Mouse (Mus musculus): ENCODE results near the gene Vdac2. TPM values are rescaled to one million over a fixed set of nuclear protein-coding genes. Genes with fewer than 3 reads are reported as not detected.

The Vdac2 gene
- total and polyA plus RNA-seq, 3 experiments = 268 to 475 (median 461) TPM

GRCm38 (mm10) chr14:21843263-21843662, 18.2 kb downstream of the Vdac2 start:
- H3K4me1 ChIP-seq (ENCODE audit: control insufficient read depth in 1 of 2, insufficient read depth in 2 of 2) = peaks cover 0 to 34% of the 10 kb centered on the region in 2 experiments; a peak in 2 of 4 replicates
- peaks cover 66 to 87% of the 10 kb centered on the region in 2 experiments for H3K36me3 ChIP-seq (replicated peaks in 1 of 2; ENCODE audit: control insufficient read depth in 1 of 2, insufficient read depth in 1 of 2, low read length in 1 of 2)
- in situ Hi-C loops (cut with MboI; ENCODE audit: low pct_ligation_motif_present, low pct_unique_long_range_greater_than_20kb, low sequenced_read_pairs) (no loop called here), dilution Hi-C loops (cut with MboI; ENCODE audit: extremely low pct_ligation_motif_present, extremely low pct_unique_long_range_greater_than_20kb, low sequenced_read_pairs) (no loop called here)
- H3K79me2 ChIP-seq (replicated peaks; ENCODE audit: control insufficient read depth, extremely low read depth, insufficient read depth, poor library complexity, severe bottlenecking) = peaks cover 4% of the 10 kb centered on the region
- DNase-seq (ENCODE audit: extremely low read depth) = no peak
- no peak overlapping the region for H3K9ac ChIP-seq (ENCODE audit: insufficient read depth, low read depth)
- no peaks in the 10 kb centered on the region for H3K27me3 ChIP-seq (replicated peaks)
- no peak overlapping the region for H3K4me3 ChIP-seq (replicated peaks in 1 of 3; ENCODE audit: low read depth in 2 of 3, low read length in 2 of 3, poor library complexity in 1 of 3)
- no peak overlapping the region for H3K27ac ChIP-seq (ENCODE audit: insufficient read depth, low read depth)
- H3K4me2 ChIP-seq (ENCODE audit: insufficient read depth, low read depth, poor library complexity, severe bottlenecking) = no peak overlapping the region
- H3K9me3 ChIP-seq (replicated peaks; ENCODE audit: low read length) = no peaks in the 10 kb centered on the region
- TF ChIP-seq ZC3H11A (IDR thresholded peaks at IDR 0.05; ENCODE audit: low read depth, low read length) (no peak), NRF1 (IDR thresholded peaks at IDR 0.05; ENCODE audit: low read depth, low read length) (no peak), TBP (conservative IDR thresholded peaks at IDR 0.05; ENCODE audit: low read depth, low read length) (no peak), IRF4 (IDR thresholded peaks at IDR 0.05; ENCODE audit: low read depth, low read length) (no peak), SIN3A (IDR thresholded peaks at IDR 0.05; ENCODE audit: low read length) (no peak)

DNA sequence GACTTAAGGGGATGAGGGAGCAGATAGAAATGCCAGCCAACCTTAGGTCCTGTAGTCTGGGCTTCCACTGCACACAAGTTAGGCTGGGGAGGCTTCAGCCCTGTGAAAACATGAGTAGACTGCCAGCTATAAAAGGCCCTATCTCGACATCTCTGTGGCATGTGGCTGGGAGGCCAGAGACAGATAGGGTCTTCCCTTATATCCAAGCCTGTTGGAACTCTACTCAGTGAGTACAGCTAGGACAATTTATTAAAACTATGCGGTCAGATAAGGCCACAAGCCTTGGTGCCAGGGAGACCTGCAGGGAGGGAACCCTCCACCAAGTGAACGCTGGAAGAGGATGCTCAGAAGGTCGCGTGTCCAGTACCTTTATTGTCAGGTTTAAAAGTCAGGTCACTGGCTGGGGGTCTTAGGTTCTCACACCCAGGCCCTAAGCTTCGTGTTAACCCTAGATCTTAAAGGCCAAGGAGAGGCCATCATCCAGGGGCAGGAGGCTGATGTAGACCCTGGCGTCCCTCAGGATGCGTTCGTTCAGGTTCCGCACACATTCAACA, 21.9 kb downstream of the Vdac2 start:
- dilution Hi-C loops (cut with MboI; ENCODE audit: extremely low pct_ligation_motif_present, extremely low pct_unique_long_range_greater_than_20kb, low sequenced_read_pairs) = no loop called here
- H3K9ac ChIP-seq (ENCODE audit: insufficient read depth, low read depth) = no peak overlapping the region
- no peak for DNase-seq (ENCODE audit: extremely low read depth)
- in situ Hi-C loops (cut with MboI; ENCODE audit: low pct_ligation_motif_present, low pct_unique_long_range_greater_than_20kb, low sequenced_read_pairs) = no loop called here
- H3K4me1 ChIP-seq (ENCODE audit: control insufficient read depth in 1 of 2, insufficient read depth in 2 of 2) = peaks cover 0 to 39% of the 10 kb centered on the region in 2 experiments; a peak in 2 of 4 replicates
- peaks cover 41 to 67% of the 10 kb centered on the region in 2 experiments for H3K36me3 ChIP-seq (replicated peaks in 1 of 2; ENCODE audit: control insufficient read depth in 1 of 2, insufficient read depth in 1 of 2, low read length in 1 of 2)
- H3K4me2 ChIP-seq (ENCODE audit: insufficient read depth, low read depth, poor library complexity, severe bottlenecking) = no peak overlapping the region
- no peak overlapping the region for H3K27ac ChIP-seq (ENCODE audit: insufficient read depth, low read depth)
- H3K27me3 ChIP-seq (replicated peaks) = no peaks in the 10 kb centered on the region
- no peak overlapping the region for H3K4me3 ChIP-seq (replicated peaks in 1 of 3; ENCODE audit: low read depth in 2 of 3, low read length in 2 of 3, poor library complexity in 1 of 3)
- H3K9me3 ChIP-seq (replicated peaks; ENCODE audit: low read length) = no peaks in the 10 kb centered on the region
- TF ChIP-seq POLR2AphosphoS2 (IDR thresholded peaks at IDR 0.05; ENCODE audit: low read depth, low read length) = peak; percentile 64; the same call in 1 of the 2 replicates
- TF ChIP-seq POLR2A (IDR thresholded peaks at IDR 0.05; ENCODE audit: low read depth, low read length) = 0 out of 2 replicates have a peak, but pooled peaks have one; percentile 4
- no peak for TF ChIP-seq MAX (IDR thresholded peaks at IDR 0.05; ENCODE audit: low read length)
- 0 out of 2 replicates have a peak, but pooled peaks cover 4% of the 10 kb centered on the region for H3K79me2 ChIP-seq (replicated peaks; ENCODE audit: control insufficient read depth, extremely low read depth, insufficient read depth, poor library complexity, severe bottlenecking)

DNA sequence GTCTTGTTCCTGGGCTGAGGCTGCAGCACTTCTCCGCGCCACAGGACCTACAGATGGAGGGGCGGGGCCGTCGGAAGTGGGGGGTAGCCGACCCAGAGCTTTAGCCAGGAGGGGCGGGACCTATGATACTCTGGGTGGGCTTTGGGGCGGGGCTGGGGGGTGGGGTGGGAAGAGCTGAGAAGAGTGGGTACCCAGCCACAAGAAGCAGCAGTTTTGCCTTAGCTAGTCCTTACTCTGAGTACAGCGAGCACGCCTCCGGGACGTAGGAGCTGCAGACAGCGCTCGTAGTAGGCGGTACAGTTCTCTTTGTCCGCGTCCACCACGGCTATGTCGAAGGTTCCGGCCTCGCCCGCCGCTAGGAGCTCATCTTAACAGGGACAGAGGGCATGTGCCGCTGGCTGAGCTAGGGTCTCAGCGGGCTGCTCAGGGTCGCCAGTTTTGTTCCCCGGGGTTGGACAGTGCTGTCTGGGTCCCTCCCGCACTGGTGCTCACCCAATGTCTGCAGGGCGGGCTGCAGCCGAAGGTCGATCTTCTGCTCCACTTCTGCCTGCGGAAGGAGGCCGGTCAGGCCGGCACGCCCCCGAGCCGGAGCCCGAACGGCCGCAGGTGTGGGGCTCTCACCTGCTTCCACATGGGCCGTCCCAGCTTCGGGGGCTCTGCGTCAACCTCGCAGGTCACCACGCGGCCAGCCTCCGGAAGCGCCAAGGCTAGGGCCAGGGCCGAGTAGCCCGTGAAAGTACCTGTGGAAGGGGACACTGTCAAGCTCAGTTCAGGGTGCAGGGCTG, 22.5 kb downstream of the Vdac2 start:
- Histone ChIP-seq H3K36me3 (replicated peaks in 1 of 2; ENCODE audit: control insufficient read depth in 1 of 2, insufficient read depth in 1 of 2, low read length in 1 of 2) (peaks cover 34 to 60% of the 10 kb centered on the region in 2 experiments), H3K9me3 (replicated peaks; ENCODE audit: low read length) (no peaks in the 10 kb centered on the region), H3K79me2 (replicated peaks; ENCODE audit: control insufficient read depth, extremely low read depth, insufficient read depth, poor library complexity, severe bottlenecking) (0 out of 2 replicates have a peak, but pooled peaks cover 4% of the 10 kb centered on the region), H3K4me3 (replicated peaks in 1 of 3; ENCODE audit: low read depth in 2 of 3, low read length in 2 of 3, poor library complexity in 1 of 3) (peak overlapping the region; percentile 77 to 94 (median 87)), H3K27ac (ENCODE audit: insufficient read depth, low read depth) (peak overlapping the region; percentile 3; the same call in 1 of the 2 replicates), H3K4me1 (ENCODE audit: control insufficient read depth in 1 of 2, insufficient read depth in 2 of 2) (peaks cover 0 to 39% of the 10 kb centered on the region in 2 experiments; a peak in 2 of 4 replicates), H3K27me3 (replicated peaks) (no peaks in the 10 kb centered on the region), H3K9ac (ENCODE audit: insufficient read depth, low read depth) (peak overlapping the region; percentile 73; the same call in 1 of the 2 replicates), H3K4me2 (ENCODE audit: insufficient read depth, low read depth, poor library complexity, severe bottlenecking) (peak overlapping the region; percentile 80)
- in situ Hi-C loops (cut with MboI; ENCODE audit: low pct_ligation_motif_present, low pct_unique_long_range_greater_than_20kb, low sequenced_read_pairs) (no loop called here), dilution Hi-C loops (cut with MboI; ENCODE audit: extremely low pct_ligation_motif_present, extremely low pct_unique_long_range_greater_than_20kb, low sequenced_read_pairs) (no loop called here)
- TF ChIP-seq RCOR1 (conservative IDR thresholded peaks at IDR 0.05; ENCODE audit: low read depth, low read length) (no peak), RAD21 (IDR thresholded peaks at IDR 0.05; ENCODE audit: low read depth, low read length) (no peak), UBTF (IDR thresholded peaks at IDR 0.05; ENCODE audit: low read depth, low read length) (peak; percentile 24; the same call in 1 of the 2 replicates), CTCF (conservative IDR thresholded peaks at IDR 0.05 in 1 of 2, IDR thresholded peaks at IDR 0.05 in 1 of 2; ENCODE audit: low read depth in 2 of 2, low read length in 2 of 2) (no peak), MAZ (IDR thresholded peaks at IDR 0.05; ENCODE audit: low read depth, low read length) (no peak), NELFE (IDR thresholded peaks at IDR 0.05; ENCODE audit: low read depth, low read length) (no peak), POLR2A (IDR thresholded peaks at IDR 0.05; ENCODE audit: low read depth, low read length) (0 out of 2 replicates have a peak, but pooled peaks have one; percentile 19), MAFK (IDR thresholded peaks at IDR 0.05; ENCODE audit: insufficient replicate concordance, low read length) (no peak), ELF1 (IDR thresholded peaks at IDR 0.05; ENCODE audit: low read depth, low read length) (no peak)
- no peak for DNase-seq (ENCODE audit: extremely low read depth)
